Mouse (Mus musculus): ENCODE data around the gene Egfl7.

Egfl7 gene

GRCm38 (mm10) chr2:26570034-26570433 is 9.8 kb upstream of the Egfl7 start:
- no peak for DNase-seq (ENCODE audit: low spot score in 2 of 2)

GRCm38 (mm10) chr2:26571400-26571799 is 8.4 kb upstream of the Egfl7 start:
- no peak for DNase-seq (ENCODE audit: low spot score in 2 of 2)

GRCm38 (mm10) chr2:26571826-26572225 is 8.0 kb upstream of the Egfl7 start:
- no peak for DNase-seq (ENCODE audit: low spot score in 2 of 2)

GRCm38 (mm10) chr2:26573396-26573795 is 6.4 kb upstream of the Egfl7 start:
- no peak for DNase-seq (ENCODE audit: low spot score in 2 of 2)

- no peak for DNase-seq (ENCODE audit: low spot score in 2 of 2)
These were observed 6.0 kb upstream of the Egfl7 start for GRCm38 (mm10) chr2:26573807-26574206.

GRCm38 (mm10) chr2:26574862-26575261 is 5.0 kb upstream of the Egfl7 start:
- no peak for DNase-seq (ENCODE audit: low spot score in 2 of 2)

- no peak for DNase-seq (ENCODE audit: low spot score in 2 of 2)
These were observed 4.4 kb upstream of the Egfl7 start for GRCm38 (mm10) chr2:26575378-26575777.

GRCm38 (mm10) chr2:26575865-26576264 is 3.9 kb upstream of the Egfl7 start:
- no peak for DNase-seq (ENCODE audit: low spot score in 2 of 2)

GRCm38 (mm10) chr2:26576462-26576861 is 3.4 kb upstream of the Egfl7 start:
- no peak for DNase-seq (ENCODE audit: low spot score in 2 of 2)

GRCm38 (mm10) chr2:26578369-26578768 is 1.4 kb upstream of the Egfl7 start:
- DNase-seq (ENCODE audit: low spot score in 2 of 2), result no peak

- DNase-seq (ENCODE audit: low spot score in 2 of 2), result no peak
These were observed 937 bp downstream of the Egfl7 start for GRCm38 (mm10) chr2:26580751-26581150.

GRCm38 (mm10) chr2:26582203-26582602 is 2.4 kb downstream of the Egfl7 start:
- DNase-seq (ENCODE audit: low spot score in 2 of 2), result no peak

- no peak for DNase-seq (ENCODE audit: low spot score in 2 of 2)
These were observed 2.9 kb downstream of the Egfl7 start for GRCm38 (mm10) chr2:26582741-26583140.

GRCm38 (mm10) chr2:26583640-26584039 is 3.8 kb downstream of the Egfl7 start:
- DNase-seq (ENCODE audit: low spot score in 2 of 2), result no peak

- no peak for DNase-seq (ENCODE audit: low spot score in 2 of 2)
These were observed 5.9 kb downstream of the Egfl7 start for GRCm38 (mm10) chr2:26585713-26586112.

- DNase-seq (ENCODE audit: low spot score in 2 of 2), result peak; percentile 30 to 49
These were observed 6.7 kb downstream of the Egfl7 start, which contains the start of gene Gm20532 for GRCm38 (mm10) chr2:26586294-26587043. Gene Gm20532, plus strand, starts transcription at chr2:26586639.

GRCm38 (mm10) chr2:26587044-26587405 is 7.2 kb downstream of the Egfl7 start:
- no peak for DNase-seq (ENCODE audit: low spot score in 2 of 2)

GRCm38 (mm10) chr2:26588573-26588972 is 8.8 kb downstream of the Egfl7 start:
- DNase-seq (ENCODE audit: low spot score in 2 of 2), result no peak

- DNase-seq (ENCODE audit: low spot score in 2 of 2), result no peak
These were observed 9.5 kb downstream of the Egfl7 start for GRCm38 (mm10) chr2:26589284-26589683.

GRCm38 (mm10) chr2:26590282-26590681 is 10.5 kb downstream of the Egfl7 start:
- no peak for DNase-seq (ENCODE audit: low spot score in 2 of 2)

GRCm38 (mm10) chr2:26590962-26591361 is 11.1 kb downstream of the Egfl7 start:
- no peak for DNase-seq (ENCODE audit: low spot score in 2 of 2)

- DNase-seq (ENCODE audit: low spot score in 2 of 2), result no peak
These were observed 11.6 kb downstream of the Egfl7 start for GRCm38 (mm10) chr2:26591416-26591815.

GRCm38 (mm10) chr2:26593211-26594021 is 13.6 kb downstream of the Egfl7 start:
- DNase-seq (ENCODE audit: low spot score in 2 of 2), result no peak

Measured in right cerebral cortex, postnatal 36 days (tissue).